Mouse (Mus musculus) inflammation-experienced regulatory T-cells (primary cell): Measurements from ENCODE around the gene Zmat5. TPM values are rescaled to one million over a fixed set of nuclear protein-coding genes. Genes with fewer than 3 reads are reported as not detected.

Source experiments
- polyA plus RNA-seq, 2 experiments: library from polyadenylated mRNA; unstranded; fragments of 100-300 nt; shearing (Covaris generic); gene quantifications; one replicate each; pipeline ENCODE4 v1.2.1; 2017

Zmat5 gene
- 10 to 100 TPM; 91.2 to 97.5 TPM for polyA plus RNA-seq

DNA sequence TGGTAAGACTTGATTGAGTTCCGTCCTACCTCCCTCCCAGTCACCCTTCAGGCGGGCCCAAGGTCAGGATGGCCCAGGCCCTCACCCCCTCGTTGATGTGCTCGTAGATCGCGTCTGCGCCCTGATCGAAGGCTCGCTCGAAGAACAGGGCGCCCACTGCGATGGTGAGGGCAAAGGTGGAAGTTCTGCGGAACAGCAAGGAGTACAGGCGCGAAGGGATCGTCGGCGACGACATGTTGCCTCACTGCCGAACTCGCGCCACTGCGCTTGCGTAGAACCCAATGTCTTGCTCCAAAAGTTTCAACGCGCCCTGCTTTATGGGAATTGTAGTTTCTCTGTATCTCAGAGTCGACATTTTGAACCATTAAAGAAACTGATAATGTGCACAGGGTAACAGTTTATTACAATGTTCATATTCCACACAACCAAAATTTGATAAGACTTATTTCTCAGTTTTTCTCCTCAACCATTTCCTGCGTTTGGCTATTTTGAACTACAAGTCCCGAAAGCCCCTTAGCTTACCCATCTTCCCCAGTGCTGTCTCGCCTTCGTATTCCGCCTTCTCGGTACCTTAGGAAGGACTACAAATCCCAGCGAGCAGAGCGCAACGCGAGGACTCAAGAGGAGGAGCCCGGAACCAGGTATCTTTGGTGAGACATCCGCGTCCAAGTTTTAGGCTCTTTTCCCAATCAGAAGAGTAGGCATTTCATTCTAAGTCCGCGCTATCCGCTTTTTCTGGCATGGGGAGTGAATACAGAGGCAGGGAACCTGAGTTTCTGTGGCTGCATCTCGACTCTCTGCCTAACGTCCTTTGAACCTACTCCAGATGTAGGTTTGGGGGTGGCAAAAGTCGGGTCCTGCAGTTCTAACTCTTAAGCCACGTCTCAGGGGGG is at the start of gene Zmat5, which contains the start of gene Uqcr10:
Zmat5 (plus strand) TSS at position 607 of the 893 bp plus-strand sequence.
Uqcr10 (minus strand) TSS at position 271 of the 893 bp plus-strand sequence.

DNA sequence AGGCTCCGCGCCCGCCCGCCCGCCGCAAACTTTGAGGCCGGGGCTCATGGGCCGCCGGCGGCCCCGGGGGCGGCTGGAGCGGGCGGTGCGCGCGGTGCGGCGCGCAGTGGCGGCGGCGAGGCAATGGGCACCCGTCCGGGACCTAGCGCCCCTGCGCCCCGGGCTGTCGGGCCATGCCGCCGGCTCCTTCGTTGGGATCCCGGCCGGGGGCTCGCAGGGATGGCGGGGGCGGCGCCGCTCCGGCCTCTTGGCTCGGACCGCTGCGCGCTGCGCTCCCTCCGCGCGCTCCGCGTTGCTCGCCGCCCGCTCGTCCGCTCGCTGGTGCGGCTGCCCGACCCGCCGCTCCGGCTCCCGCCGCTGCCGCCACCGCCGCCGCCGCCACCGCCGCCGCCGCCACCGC is 42.3 kb downstream of the Zmat5 start, which contains the start of gene Cabp7:
Cabp7 (minus strand) TSS at position 46 of the 400 bp plus-strand sequence.

Other genes with a start within 250 kb of the Zmat5 start
- gene Mtmr3, start 109.8 kb upstream of the Zmat5 start, polyA plus RNA-seq = 100 to 1,000 TPM in 1 of 2 experiments, 10 to 100 TPM in 1; 98.1 to 112 TPM
- gene Gm11032, start 84.6 kb upstream of the Zmat5 start, polyA plus RNA-seq = not detected
- gene Ascc2, start 66.9 kb upstream of the Zmat5 start, polyA plus RNA-seq = 10 to 100 TPM; 40.0 to 48.8 TPM
- 100 to 1,000 TPM; 303 to 324 TPM for gene Uqcr10, start 336 bp upstream of the Zmat5 start, polyA plus RNA-seq
- gene Cabp7, start 42.1 kb downstream of the Zmat5 start, polyA plus RNA-seq = under 1 TPM in 1 of 2 experiments, not detected in 1; 0.12 TPM
- 10 to 100 TPM; 44.7 to 45.5 TPM for gene Nf2, start 144.9 kb downstream of the Zmat5 start, polyA plus RNA-seq
- gene Nipsnap1, start 169.3 kb downstream of the Zmat5 start, polyA plus RNA-seq = 10 to 100 TPM; 31.1 to 34.4 TPM
- 10 to 100 TPM; 47.3 to 48.0 TPM for gene Thoc5, start 190.6 kb downstream of the Zmat5 start, polyA plus RNA-seq
- 10 to 100 TPM in 1 of 2 experiments, 1 to 10 TPM in 1; 6.2 to 11.8 TPM for gene Nefh, start 243.4 kb downstream of the Zmat5 start, polyA plus RNA-seq